Mouse (Mus musculus): ENCODE data around the gene Gm20914. TPM values are rescaled to one million over a fixed set of nuclear protein-coding genes. Genes with fewer than 3 reads are reported as not detected.
"Not testable (repeated sequence)": the region's sequence is repeated elsewhere in the genome, so short reads cannot be mapped to it uniquely, and the experiment has no call there.

Gm20914 gene
- polyA plus RNA-seq (2016; fragmentation: Nextera tagmentation; extraction: Ambion mirVana), result not detected in 2 replicates

- no CpG with 5 or more reads among the region's 4 CpGs for WGBS
- H3K27ac ChIP-seq; H3K4me2 ChIP-seq; H3K4me3 ChIP-seq (replicated peaks); H3K27me3 ChIP-seq; H3K4me1 ChIP-seq (replicated peaks); H3K9me3 ChIP-seq; H3K9ac ChIP-seq (replicated peaks); ATAC-seq (ENCODE audit: insufficient number of reproducible peaks, insufficient read depth, low FRiP score, low TSS enrichment, low read depth); H3K36me3 ChIP-seq: not testable (repeated sequence)
Measured at GRCm38 (mm10) chrY:5725678-5726077, at the start of gene Gm20914. TSS of gene Gm20914 (plus strand) at chrY:5725978.

Other genes starting within 250 kb of the Gm20914 start
- gene Gm21854, start 69.0 kb upstream of the Gm20914 start, polyA plus RNA-seq (2016; fragmentation: Nextera tagmentation; extraction: Ambion mirVana), result not detected in 2 replicates
- not detected in 2 replicates for gene Gm28171, start 67.4 kb downstream of the Gm20914 start, polyA plus RNA-seq (2016; fragmentation: Nextera tagmentation; extraction: Ambion mirVana)
- not detected in 2 replicates for gene Gm21778, start 216.5 kb downstream of the Gm20914 start, polyA plus RNA-seq (2016; fragmentation: Nextera tagmentation; extraction: Ambion mirVana)